22 mouse cellular contexts compared by ENCODE assay signal in the genomic region with DNA sequence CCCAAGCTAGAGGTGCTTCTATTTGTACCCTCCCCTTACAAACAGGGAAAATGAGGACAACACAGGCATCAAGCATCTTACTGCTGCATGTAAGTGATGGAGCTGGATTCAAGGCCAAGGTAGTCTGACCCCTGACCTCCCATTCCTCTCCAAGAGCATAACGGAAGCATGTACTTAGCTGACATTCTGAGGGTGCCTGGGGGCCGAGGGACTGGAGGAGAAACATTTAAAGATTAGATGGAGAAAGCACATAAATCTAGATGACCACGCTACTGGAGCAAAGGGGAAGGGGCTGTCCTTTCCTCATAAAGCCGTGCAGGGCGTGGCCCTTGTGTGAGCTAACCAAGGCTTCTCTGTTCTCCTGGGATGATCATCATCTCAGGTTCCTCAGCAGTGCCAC. TPM values are rescaled to one million over a fixed set of nuclear protein-coding genes. Genes with fewer than 3 reads are reported as not detected.
DNase-seq lines count a peak whose midpoint lies in the region; ATAC-seq lines count a peak whose summit lies in the region.
"Had no signal": no experiment of that assay in that cellular context is flagged by ENCODE, and none has a peak within 500 bp of the region (broad histone marks: within the 10 kb centered on the region; RNA-seq: fewer than 3 reads in every experiment).

No protein-coding gene starts in this region.

- H3K9ac ChIP-seq in kidney, embryonic 14.5 days (ENCODE audit: low read depth, low read length) = no peak overlapping the region
- H3K9ac ChIP-seq: embryonic facial prominence, embryonic 13.5 days; forebrain, embryonic 13.5 days; forebrain, postnatal 0 days; heart, embryonic 15.5 days; hindbrain, embryonic 15.5 days had no signal

- no peaks in the 10 kb centered on the region for H3K27me3 ChIP-seq in kidney, embryonic 14.5 days (ENCODE audit: control insufficient read depth, insufficient read depth, low read length)
- H3K27me3 ChIP-seq: embryonic facial prominence, embryonic 13.5 days; forebrain, embryonic 13.5 days; heart, embryonic 15.5 days; hindbrain, embryonic 15.5 days had no signal

- no peak overlapping the region for H3K4me3 ChIP-seq in kidney, embryonic 14.5 days (ENCODE audit: low read length)
- H3K4me3 ChIP-seq: embryonic facial prominence, embryonic 13.5 days; forebrain, embryonic 13.5 days; heart, embryonic 15.5 days; hindbrain, embryonic 15.5 days had no signal

- no peaks in the 10 kb centered on the region for H3K9me3 ChIP-seq in kidney, embryonic 14.5 days (ENCODE audit: control insufficient read depth, low read length)
- H3K9me3 ChIP-seq: embryonic facial prominence, embryonic 13.5 days; forebrain, embryonic 13.5 days; heart, embryonic 15.5 days; hindbrain, embryonic 15.5 days had no signal

- ATAC-seq in kidney, embryonic 14.5 days (ENCODE audit: low FRiP score, low TSS enrichment) = no peak
- no peak for ATAC-seq in erythroid progenitor cell, adult 5-6 weeks (replicated peaks; ENCODE audit: low FRiP score, poor library complexity, severe bottlenecking)
- ATAC-seq: forebrain, embryonic 13.5 days; forebrain, postnatal 0 days had no signal

- H3K27ac ChIP-seq in kidney, embryonic 14.5 days (ENCODE audit: low read depth, low read length) = no peak overlapping the region
- H3K27ac ChIP-seq: forebrain, embryonic 13.5 days; hindbrain, embryonic 15.5 days had no signal

- H3K4me2 ChIP-seq in kidney, embryonic 14.5 days (replicated peaks; ENCODE audit: low read depth, low read length) = no peak overlapping the region
- H3K4me2 ChIP-seq: embryonic facial prominence, embryonic 13.5 days; forebrain, embryonic 13.5 days; hindbrain, embryonic 15.5 days had no signal

- DNase-seq in heart, adult 11 months = peak; percentile 92
- no peak for DNase-seq in heart, postnatal 4 days
- peak; percentile 9 for DNase-seq in kidney, adult 18-20 months
- DNase-seq in kidney, adult 8-10 months = no peak
- peak; percentile 32 for DNase-seq in kidney, postnatal 14 days
- DNase-seq in kidney, postnatal 25 days = peak; percentile 44 to 56
- DNase-seq: adrenal gland, postnatal 10 days; cerebellum, adult 11-12 months; cerebellum, adult 9-11 months; cerebellum, postnatal 36 days; forebrain, postnatal 0 days; gastrocnemius, postnatal 25 days; heart, adult 18-20 months; heart, postnatal 14 days had no signal

- peaks cover 25% of the 10 kb centered on the region for H3K4me1 ChIP-seq in kidney, embryonic 14.5 days (ENCODE audit: control insufficient read depth, insufficient read depth, low read length)
- H3K4me1 ChIP-seq: forebrain, embryonic 13.5 days; hindbrain, embryonic 15.5 days had no signal

- H3K36me3 ChIP-seq in kidney, embryonic 14.5 days (ENCODE audit: control insufficient read depth, insufficient read depth, low read length) = no peaks in the 10 kb centered on the region
- H3K36me3 ChIP-seq: heart, embryonic 15.5 days; hindbrain, embryonic 15.5 days had no signal

- 24% methylated on average over 5 of the region's 5 CpGs for WGBS in kidney, embryonic 14.5 days

RNA-seq across cellular contexts. Expression of a gene that starts 23.1 kb away (rescaled TPM):
- total RNA-seq in heart, postnatal 4 days (2021) = 1 to 10 TPM; 3.1 to 3.2 TPM
- polyA plus RNA-seq in kidney, embryonic 14.5 days (2014; fragmentation: Nextera tagmentation; extraction: Ambion mirVana) = 20.7 TPM in 2 replicates
- not detected in 2 replicates for total RNA-seq in erythroid progenitor cell, adult 5-6 weeks (2015; ENCODE audit: low replicate concordance)
- not detected in 2 replicates for total RNA-seq in erythroid progenitor cell, adult 5-6 weeks (2017; ENCODE audit: low replicate concordance)
- total RNA-seq: MEL had no signal
- polyA plus RNA-seq: C2C12 had no signal

Comparison
In these comparisons a context has a peak if more than half of its experiments do, and no peak if none do; other contexts are left out.
1. DNase-seq: peak in heart, adult 11 months (single experiment), kidney, adult 18-20 months (single experiment), kidney, postnatal 14 days (single experiment) and kidney, postnatal 25 days (2 of 2); none in heart, postnatal 4 days (single experiment) and kidney, adult 8-10 months (0 of 2).
2. RNA of a gene that starts 23.1 kb away (total RNA-seq): 3.1 to 3.2 TPM in heart, postnatal 4 days; not detected in erythroid progenitor cell, adult 5-6 weeks; every median in the first group is over 4 times any median in the second.